Mouse (Mus musculus): ENCODE data around the gene Polk. TPM values are rescaled to one million over a fixed set of nuclear protein-coding genes. Genes with fewer than 3 reads are reported as not detected.

The Polk gene
- total RNA-seq, 2 experiments from 2014 or later: 11.8 to 13.6 TPM

DNA sequence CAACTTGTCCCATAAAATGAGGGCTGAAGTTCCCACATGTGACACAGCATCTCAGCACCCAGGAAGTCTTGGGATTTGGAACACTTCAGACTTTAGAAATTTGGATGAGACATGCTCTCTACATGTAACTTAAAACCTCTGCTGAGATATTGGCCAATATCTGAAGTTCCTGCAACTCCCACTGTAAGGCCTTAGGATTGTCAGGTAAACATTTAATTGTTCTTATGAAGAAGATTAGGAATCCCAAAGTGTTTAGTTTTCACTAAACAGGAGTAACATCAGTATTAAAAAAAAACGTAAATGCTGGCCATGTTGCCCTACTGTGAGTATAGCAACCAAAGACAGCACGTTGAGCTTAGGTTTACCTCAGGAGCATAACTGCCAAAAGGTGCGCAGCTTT lies 51.9 kb downstream of the Polk start, which contains the start of gene Gm17622:
Gene Gm17622 (plus strand): TSS at position 301 of the 400 bp plus-strand sequence.
- TF ChIP-seq CTCF (IDR thresholded peaks at IDR 0.05): no peak
- Histone ChIP-seq H3K27ac (no peak within 1 kb of the TSS), H3K4me3 (no peak within 1 kb of the TSS)
- intact Hi-C loops (cut with DNase I): no loop called here
- DNase-seq (ENCODE audit: extremely low spot score in 1 of 2, low spot score in 2 of 2): no peak

DNA sequence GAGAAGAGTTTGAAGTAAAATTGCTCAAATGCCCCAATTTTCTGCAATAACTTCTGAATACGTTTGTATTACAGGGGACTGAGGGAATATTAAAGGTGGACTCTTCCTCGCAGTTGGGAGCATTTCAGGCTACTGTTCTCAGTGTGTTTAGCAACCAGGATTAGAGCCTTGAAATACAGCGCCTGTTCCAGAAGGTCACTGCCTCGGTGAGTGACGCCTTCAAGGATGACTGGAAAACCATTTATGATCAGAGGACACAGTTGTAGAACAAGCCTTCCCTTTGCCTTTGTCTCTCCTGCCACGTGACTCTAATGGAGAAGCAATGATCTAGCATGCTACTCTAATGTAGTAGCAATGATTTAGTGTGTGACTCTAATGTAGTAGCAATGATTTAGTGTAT lies 54.4 kb downstream of the Polk start:
- DNase-seq (ENCODE audit: extremely low spot score in 1 of 2, low spot score in 2 of 2): no peak
- intact Hi-C loops (cut with DNase I): no loop called here
- TF ChIP-seq CTCF (IDR thresholded peaks at IDR 0.05): no peak
- H3K27ac ChIP-seq: no peak overlapping the region
- no peak overlapping the region for H3K4me3 ChIP-seq

DNA sequence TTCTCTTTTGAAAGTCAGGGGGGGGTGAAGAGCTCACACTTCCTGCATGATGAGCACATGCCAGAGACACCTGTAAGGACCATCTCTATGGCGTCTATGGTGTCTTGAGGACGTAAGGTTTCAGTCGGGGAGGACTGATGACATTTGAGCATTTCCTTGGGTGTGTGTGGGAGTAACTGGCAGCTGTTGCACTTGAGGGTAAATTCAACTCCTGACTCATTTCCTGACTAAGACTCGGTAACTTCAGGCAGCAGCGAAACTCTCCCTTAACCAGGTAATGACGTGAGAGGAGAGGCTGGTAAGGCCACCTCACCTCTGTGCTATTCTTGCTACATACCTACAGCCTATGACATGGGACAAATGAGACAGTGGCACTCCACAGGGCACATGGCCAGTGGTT lies 55.1 kb downstream of the Polk start:
- Histone ChIP-seq H3K4me3 (no peak overlapping the region), H3K27ac (no peak overlapping the region)
- no peak for DNase-seq (ENCODE audit: extremely low spot score in 1 of 2, low spot score in 2 of 2)
- no peak for TF ChIP-seq CTCF (IDR thresholded peaks at IDR 0.05)
- intact Hi-C loops (cut with DNase I): no loop called here

DNA sequence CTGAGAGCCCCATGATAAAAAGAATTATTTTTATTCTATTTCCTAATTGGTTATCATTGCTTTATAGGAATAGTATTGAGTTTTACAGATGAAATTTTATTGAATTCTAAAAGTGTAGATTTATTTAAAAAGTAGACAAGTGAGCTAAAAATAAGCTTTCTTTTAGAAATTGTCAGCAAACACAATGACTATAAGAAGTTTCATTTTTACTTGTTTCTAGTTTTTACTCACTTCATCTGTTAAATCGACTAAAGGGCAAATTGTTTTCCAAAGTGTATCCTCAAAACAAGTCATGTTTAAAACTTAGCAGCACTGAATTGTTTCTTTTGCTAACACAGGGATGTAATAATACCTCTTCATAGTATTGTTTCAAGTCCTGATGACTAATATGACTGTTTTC lies 63.4 kb downstream of the Polk start:
- no peak for DNase-seq (ENCODE audit: extremely low spot score in 1 of 2, low spot score in 2 of 2)
- TF ChIP-seq CTCF (IDR thresholded peaks at IDR 0.05): no peak
- no peak overlapping the region for H3K4me3 ChIP-seq
- H3K27ac ChIP-seq: no peak overlapping the region
- intact Hi-C loops (cut with DNase I): no loop called here

DNA sequence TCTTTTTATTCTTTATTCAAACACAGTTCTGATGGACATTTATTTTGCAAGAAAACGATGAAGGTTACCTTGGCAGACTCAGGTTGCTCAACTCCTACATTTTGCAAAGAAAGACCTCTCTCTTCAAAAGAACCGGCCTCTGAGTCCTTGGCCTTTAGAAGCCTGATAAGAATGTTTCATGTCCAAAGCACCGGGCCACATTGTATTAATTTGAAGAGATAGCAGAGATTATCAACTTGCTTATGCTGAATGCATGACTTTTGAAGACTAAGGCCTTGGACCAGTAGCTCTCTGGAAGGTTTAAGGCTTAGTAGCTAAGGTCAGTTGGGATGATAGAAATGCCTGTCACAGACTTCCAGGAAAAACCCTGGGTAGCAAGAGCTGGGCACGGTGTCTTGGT lies 65.2 kb downstream of the Polk start:
- DNase-seq (ENCODE audit: extremely low spot score in 1 of 2, low spot score in 2 of 2): no peak
- Histone ChIP-seq H3K4me3 (no peak overlapping the region), H3K27ac (no peak overlapping the region)
- no peak for TF ChIP-seq CTCF (IDR thresholded peaks at IDR 0.05)
- intact Hi-C loops (cut with DNase I): no loop called here

DNA sequence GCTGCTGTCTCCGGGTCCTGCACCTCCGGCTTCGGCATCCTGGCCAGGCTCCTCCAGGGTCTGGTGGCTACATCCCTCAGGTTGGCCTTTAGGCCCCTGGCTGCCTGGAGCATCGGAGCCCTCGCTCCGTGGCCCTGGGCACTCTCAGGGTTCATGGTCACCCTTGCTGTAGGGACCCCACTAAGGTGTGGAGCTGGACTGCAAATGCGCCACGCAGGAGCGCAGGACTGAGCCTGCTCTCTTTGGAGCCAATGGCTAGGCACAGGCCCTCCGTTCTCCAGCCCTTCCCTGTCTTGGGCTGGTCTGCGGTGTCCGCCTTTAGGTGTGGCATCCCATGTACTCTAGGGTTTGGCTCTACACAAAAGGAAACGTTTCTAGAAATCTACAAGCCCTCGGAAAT lies 71.4 kb downstream of the Polk start, which contains the start of gene Ankdd1b:
Gene Ankdd1b (minus strand): TSS at position 242 of the 400 bp plus-strand sequence.
- intact Hi-C loops (cut with DNase I): no loop called here
- H3K4me3 ChIP-seq: no peak within 1 kb of the TSS
- no peak for TF ChIP-seq CTCF (IDR thresholded peaks at IDR 0.05)
- no peak within 1 kb of the TSS for H3K27ac ChIP-seq
- DNase-seq (ENCODE audit: extremely low spot score in 1 of 2, low spot score in 2 of 2): no peak

DNA sequence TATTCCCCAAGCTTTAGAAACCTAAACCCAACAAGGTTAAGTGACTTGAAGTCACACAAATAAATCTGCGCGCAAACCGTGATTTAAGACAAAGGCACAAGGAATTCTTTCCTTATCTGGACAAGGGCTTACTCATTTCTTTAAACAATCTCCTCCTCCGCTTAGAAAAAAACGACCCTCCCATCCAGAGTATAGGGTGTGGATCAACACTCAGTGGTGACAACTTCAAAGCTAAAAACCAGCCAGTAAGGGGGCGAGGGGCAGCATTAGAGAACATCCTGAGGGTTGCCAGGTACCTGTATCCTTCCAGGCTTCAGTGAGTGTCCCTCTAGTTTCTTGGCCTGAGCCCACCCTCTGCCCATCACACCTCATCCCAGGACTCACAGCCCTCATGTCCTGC lies 71.8 kb downstream of the Polk start:
- no peak for DNase-seq (ENCODE audit: extremely low spot score in 1 of 2, low spot score in 2 of 2)
- Histone ChIP-seq H3K4me3 (no peak overlapping the region), H3K27ac (no peak overlapping the region)
- TF ChIP-seq CTCF (IDR thresholded peaks at IDR 0.05): no peak
- intact Hi-C loops (cut with DNase I): no loop called here

DNA sequence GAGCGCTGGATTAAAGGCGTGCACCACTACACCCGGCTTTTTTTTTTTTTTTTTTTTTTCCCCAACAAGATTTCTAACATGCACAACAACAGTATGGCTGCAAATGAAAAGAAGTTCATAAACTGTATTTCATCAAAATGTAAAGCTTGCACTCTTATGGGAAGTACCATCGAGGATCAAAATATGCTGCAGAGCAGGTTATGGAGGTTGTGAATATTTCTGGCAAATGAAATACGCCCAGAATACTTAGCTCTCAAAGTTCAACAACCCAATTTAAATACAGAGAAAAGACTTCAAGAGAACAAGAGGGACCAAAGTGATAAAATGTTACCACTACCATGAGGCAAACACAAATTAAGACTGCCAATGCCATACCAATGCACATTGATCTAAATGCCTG lies 73.7 kb downstream of the Polk start:
- intact Hi-C loops (cut with DNase I): no loop called here
- no peak for DNase-seq (ENCODE audit: extremely low spot score in 1 of 2, low spot score in 2 of 2)
- no peak overlapping the region for H3K27ac ChIP-seq
- no peak overlapping the region for H3K4me3 ChIP-seq
- TF ChIP-seq CTCF (IDR thresholded peaks at IDR 0.05): no peak

DNA sequence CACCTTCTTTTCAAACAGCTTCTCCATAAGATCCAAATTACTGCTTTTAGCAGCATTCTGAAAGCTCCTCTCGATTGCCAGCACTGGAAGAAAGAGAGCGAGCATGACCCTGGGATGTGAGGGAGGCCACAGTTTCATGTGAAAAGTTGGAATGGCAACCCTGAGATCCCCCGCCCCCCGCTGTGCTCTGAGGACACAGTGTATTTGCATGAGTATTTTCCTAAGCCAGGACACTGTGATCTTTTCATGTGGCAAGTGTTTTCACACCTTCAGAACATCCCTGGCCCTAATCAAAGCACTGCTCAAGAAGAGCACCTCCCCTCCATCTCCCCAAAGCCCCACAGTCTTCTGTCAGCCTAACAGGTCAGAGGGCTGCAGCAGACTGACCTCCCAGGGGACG lies 77.1 kb downstream of the Polk start:
- no peak for TF ChIP-seq CTCF (IDR thresholded peaks at IDR 0.05)
- DNase-seq (ENCODE audit: extremely low spot score in 1 of 2, low spot score in 2 of 2): no peak
- Histone ChIP-seq H3K4me3 (no peak overlapping the region), H3K27ac (no peak overlapping the region)
- intact Hi-C loops (cut with DNase I): no loop called here

DNA sequence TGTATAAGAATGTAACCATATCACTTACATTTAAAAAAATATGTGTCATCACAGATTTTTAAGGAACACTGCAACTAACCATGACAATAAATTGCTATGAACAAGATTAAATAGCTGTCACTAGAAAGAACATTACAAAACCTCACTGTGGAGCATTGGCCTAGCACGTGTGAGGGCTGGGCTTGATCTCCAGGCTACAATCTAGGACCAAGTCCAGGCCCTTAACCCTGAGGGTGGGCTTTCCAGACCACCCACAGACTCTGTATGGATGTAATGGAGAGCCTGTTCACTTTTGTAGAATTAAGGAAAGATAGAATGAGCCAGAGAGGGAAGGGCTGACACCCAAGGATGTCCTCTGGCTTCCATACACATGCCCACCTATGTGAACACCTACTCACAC lies 79.7 kb downstream of the Polk start:
- no peak for DNase-seq (ENCODE audit: extremely low spot score in 1 of 2, low spot score in 2 of 2)
- Histone ChIP-seq H3K27ac (no peak overlapping the region), H3K4me3 (no peak overlapping the region)
- no peak for TF ChIP-seq CTCF (IDR thresholded peaks at IDR 0.05)
- intact Hi-C loops (cut with DNase I): no loop called here

DNA sequence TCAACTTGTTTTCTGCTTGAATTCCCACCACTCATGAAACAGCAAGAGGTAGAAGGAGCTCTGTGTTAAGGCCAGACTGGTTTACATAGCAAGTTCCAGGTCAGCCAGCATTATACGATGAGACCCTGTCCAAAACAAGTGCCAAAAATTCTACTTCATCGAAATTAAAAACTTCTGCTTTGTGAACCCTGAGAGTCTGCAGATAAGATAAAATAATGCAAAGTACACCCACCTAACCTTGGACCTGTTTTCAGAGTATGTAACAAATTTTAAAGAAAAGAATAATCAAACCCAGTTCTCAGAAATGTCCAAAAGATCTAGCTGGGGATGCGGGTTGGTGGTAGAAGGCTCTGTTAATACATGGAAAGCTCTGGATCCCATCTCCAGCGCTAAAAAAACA lies 83.8 kb downstream of the Polk start:
- no peak for DNase-seq (ENCODE audit: extremely low spot score in 1 of 2, low spot score in 2 of 2)
- intact Hi-C loops (cut with DNase I): no loop called here
- no peak overlapping the region for H3K4me3 ChIP-seq
- H3K27ac ChIP-seq: no peak overlapping the region
- no peak for TF ChIP-seq CTCF (IDR thresholded peaks at IDR 0.05)

DNA sequence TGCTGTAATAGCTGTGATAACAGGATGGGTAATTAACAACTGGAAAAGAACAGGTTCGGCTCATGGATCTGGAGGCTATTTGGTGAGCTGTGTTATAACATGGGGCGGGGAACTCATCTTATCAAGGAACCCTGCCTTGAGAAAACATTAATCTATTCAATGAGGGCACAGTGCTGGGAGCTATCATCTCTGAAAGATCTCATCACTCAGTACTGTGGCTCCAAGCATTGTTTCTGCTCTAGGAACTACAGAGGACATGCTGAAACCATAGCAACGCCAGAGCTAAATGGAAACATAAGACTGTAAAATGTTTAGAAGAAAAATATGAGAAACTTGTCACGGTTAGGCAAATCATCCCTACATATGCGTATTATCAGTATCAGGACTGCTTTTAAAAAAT lies 84.4 kb downstream of the Polk start:
- DNase-seq (ENCODE audit: extremely low spot score in 1 of 2, low spot score in 2 of 2): no peak
- no peak overlapping the region for H3K4me3 ChIP-seq
- H3K27ac ChIP-seq: no peak overlapping the region
- intact Hi-C loops (cut with DNase I): no loop called here
- TF ChIP-seq CTCF (IDR thresholded peaks at IDR 0.05): no peak

DNA sequence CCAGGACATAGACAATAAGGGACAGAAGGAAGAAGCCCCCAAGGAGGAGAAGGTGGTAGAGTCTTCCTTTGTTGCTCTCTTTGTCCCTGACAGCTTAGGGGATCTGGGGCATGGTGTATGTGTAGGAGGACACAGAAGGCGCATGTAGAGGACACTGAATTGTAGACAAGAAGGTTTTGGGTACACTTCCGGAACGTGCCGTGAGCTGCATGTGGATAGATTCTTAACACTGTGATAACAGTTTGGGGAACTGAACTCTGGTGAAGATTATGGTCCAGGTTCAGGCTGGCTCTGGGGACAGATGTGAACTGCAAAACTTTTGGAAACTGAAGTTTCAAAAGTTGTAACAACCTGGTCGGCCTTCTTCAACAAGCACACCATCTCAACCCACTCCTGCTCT lies 84.8 kb downstream of the Polk start:
- TF ChIP-seq CTCF (IDR thresholded peaks at IDR 0.05): no peak
- intact Hi-C loops (cut with DNase I): no loop called here
- Histone ChIP-seq H3K4me3 (no peak overlapping the region), H3K27ac (no peak overlapping the region)
- no peak for DNase-seq (ENCODE audit: extremely low spot score in 1 of 2, low spot score in 2 of 2)

DNA sequence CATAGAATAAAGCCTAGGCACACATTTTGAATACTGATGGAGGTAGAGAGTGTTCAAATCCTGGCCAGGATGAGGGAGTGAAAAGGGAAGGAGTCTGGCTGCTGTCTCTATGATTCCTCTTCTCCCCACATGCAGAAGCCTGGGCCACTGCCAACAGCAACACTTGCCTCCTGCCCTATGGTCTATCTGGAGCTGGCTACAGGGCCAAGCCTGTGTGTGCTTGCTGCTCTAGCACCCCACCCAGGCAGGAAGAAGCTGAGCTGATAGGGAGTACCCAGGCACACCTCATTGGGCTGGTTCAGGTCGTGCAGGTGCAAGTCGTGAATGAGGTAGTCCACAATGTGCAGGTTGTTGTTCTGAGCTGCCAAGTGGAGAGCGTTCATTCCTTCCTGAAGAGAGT lies 88.1 kb downstream of the Polk start:
- intact Hi-C loops (cut with DNase I): no loop called here
- no peak for TF ChIP-seq CTCF (IDR thresholded peaks at IDR 0.05)
- DNase-seq (ENCODE audit: extremely low spot score in 1 of 2, low spot score in 2 of 2): no peak
- Histone ChIP-seq H3K27ac (no peak overlapping the region), H3K4me3 (no peak overlapping the region)
